Mouse (Mus musculus) erythroblast, adult 5-6 weeks (primary cell): Measurements from ENCODE around the gene Rcvrn. TPM values are rescaled to one million over a fixed set of nuclear protein-coding genes. Genes with fewer than 3 reads are reported as not detected.

Source experiments
- ATAC-seq: replicated peaks from 2 replicates; pipeline ENCODE4 v1.8.0; 2016; ENCODE audit warnings: moderate number of reproducible peaks, mild to moderate bottlenecking, moderate TSS enrichment, inconsistent platforms; ENCODE audit not compliant: poor library complexity, low FRiP score, severe bottlenecking
- total RNA-seq, 2 experiments: library from RNA; stranded (forward) in 1 of 2; stranded (reverse) in 1 of 2; fragments of 150-400 nt in 1 of 2; fragments of 200-764, 138-1000 nt in 1 of 2; gene quantifications; 2 replicates each; pipeline versions ENCODE4 v1.2.3 to v1.2.4; 2015 to 2017; ENCODE audit warnings: low replicate concordance in 2 of 2

The Rcvrn gene
- total RNA-seq (2015; ENCODE audit: low replicate concordance) (not detected in 2 replicates), total RNA-seq (2017; ENCODE audit: low replicate concordance) (not detected in 2 replicates)

DNA sequence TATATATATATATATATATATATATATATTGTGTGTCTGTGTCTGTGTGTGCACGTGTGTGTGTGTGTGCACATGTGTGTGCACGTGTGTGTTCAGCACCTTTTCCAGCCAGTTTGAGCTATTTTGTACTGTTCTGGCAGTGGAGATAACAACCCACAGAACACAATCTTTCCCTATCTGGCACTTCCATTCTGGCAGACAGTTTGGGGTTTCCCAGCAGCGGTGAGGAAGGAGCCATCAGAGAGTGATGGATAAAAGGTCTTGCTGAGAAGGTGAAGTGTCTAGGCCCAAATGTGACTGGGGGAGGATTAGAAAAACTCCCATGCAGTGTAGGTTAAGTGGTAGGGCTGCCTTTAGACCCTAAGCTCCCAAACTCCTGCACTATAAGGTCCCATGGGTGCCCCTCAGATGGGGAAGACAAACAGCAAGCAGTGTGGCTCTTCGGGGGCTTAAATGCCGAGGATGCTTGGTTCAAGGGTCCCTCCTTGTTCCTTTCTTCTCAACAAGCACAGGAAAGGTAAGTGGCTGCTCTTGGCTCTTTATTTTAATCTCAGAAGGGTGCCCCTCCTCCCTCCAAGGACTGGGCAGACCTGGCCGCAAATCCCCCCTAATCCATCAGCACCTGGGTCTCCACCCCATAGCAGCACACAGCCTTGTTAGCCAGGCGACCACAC, at the start of gene Rcvrn:
Gene Rcvrn, plus strand, starts transcription at position 624 of the 674 bp plus-strand sequence.
- no peak for ATAC-seq

DNA sequence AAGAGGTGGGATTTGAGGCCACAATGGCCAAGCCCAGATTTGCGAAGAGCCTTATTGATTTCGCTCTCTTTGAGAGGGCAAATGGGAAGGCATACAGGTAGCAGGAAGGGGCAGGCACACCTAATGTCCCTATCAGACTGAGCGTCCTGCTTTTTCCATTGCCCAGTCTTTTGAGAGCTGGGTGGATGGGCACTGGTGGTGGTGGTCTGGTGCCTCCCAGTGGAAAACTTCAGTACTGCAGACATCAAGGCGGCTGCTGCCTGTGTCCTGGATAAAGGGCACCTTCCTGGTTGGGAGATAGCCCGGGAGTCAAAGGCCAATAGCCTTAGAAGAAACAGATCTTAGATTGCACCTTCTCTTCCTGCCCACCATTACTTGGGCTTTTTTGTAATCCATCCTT, 47.4 kb upstream of the Rcvrn start:
- no peak for ATAC-seq

GRCm38 (mm10) chr11:67648651-67649407, 46.3 kb upstream of the Rcvrn start:
- no peak for ATAC-seq

DNA sequence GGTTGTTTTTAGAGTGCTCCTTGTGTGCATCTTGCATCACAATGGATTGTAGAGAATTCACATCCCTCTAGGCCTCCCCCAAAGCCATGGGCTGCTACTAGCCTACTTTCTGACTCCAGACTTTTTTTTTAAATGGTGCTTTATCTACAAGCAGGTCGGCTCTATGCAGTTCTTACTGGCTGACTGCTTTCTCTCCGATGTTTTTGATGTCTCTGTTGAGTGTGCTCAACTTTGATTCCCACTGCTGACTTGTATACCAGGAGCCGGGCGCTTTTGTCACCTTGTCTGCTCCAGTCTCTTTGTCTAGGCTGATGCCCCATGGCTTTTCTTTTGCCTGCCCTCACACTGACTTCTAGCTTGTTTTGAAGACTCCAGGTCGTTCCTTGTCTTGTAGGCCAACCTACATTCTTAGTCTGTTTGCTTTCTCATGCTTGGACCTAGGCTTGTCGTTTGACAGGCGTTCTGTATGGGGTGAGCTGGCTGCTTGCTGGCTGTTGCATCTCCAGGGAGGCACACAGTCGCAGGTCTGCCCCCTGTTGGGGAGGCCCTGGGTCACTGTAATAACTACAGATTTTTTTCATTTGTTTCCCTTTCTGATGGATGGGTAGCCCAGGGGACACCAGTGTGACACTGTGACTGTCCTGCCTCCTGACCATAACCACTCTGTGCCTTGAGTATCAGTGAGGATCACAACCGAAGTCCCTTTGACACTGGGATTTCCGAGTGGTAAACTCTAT, 45.0 kb upstream of the Rcvrn start:
- no peak for ATAC-seq

- ATAC-seq: no peak
Observed at GRCm38 (mm10) chr11:67651731-67652130, 43.4 kb upstream of the Rcvrn start.

- no peak for ATAC-seq
Observed at GRCm38 (mm10) chr11:67652194-67652892, 42.8 kb upstream of the Rcvrn start.

DNA sequence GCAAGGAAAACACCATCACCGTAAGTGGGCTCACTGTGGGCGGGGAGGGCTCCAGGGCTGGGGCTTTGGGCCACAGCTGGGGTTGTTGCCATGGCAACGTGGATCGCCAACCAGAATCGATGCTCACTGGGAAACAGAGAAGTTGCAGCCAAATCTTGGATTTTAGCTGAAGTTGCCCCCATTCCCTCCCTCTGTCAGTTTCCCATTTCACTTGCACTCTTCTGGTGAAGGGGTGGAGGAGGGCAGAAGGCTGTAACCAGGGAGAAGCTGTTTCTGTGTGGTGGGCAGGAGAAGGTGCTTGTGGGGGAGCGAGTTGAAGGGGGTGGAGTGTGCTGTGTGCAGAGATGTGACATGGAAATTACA, 42.3 kb upstream of the Rcvrn start:
- ATAC-seq: no peak

GRCm38 (mm10) chr11:67653521-67654090, 41.5 kb upstream of the Rcvrn start:
- ATAC-seq: no peak

- ATAC-seq: no peak
Observed at GRCm38 (mm10) chr11:67654514-67654913, 40.6 kb upstream of the Rcvrn start.

DNA sequence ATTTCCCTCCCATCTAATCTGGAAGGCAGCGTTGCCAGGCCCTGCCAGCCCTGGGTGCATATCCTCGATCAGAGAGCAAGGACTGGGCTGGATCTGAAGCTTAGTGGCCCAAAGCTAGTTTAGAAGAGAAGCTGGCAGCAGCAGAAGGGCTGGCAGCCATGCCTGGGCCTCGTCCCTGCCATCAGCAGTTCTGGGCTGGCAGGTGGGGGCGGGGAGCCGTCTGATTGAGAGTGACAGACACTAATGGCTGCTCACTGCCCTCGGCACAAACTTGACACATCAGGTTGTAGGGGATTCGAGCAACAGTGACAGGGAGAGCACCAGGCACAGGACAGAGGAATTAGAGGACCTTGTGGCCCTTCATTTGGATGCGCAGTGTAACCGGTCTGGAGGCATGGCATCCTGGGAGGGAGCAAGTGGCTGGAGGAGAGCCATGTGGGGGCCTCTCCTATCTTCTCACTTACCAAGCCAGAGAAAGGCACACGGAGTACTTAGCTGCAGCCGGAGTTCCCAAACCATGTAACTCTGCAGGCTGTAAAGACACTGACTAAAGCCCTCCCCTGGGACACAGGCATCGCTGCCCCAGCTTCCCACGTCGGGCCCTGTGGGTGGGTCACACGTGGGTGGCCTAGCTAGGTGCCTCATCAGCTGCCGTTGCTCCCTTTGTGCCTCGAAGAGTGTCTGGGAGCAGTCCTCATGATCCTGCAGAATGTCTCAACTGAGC, 39.7 kb upstream of the Rcvrn start:
- ATAC-seq: no peak

GRCm38 (mm10) chr11:67656366-67656765, 38.8 kb upstream of the Rcvrn start:
- no peak for ATAC-seq

GRCm38 (mm10) chr11:67656811-67657210, 38.3 kb upstream of the Rcvrn start:
- no peak for ATAC-seq

GRCm38 (mm10) chr11:67657685-67658382, 37.3 kb upstream of the Rcvrn start:
- peak; percentile 55 for ATAC-seq

GRCm38 (mm10) chr11:67661465-67661864, 33.7 kb upstream of the Rcvrn start:
- no peak for ATAC-seq

GRCm38 (mm10) chr11:67663437-67663836, 31.7 kb upstream of the Rcvrn start:
- ATAC-seq: no peak

DNA sequence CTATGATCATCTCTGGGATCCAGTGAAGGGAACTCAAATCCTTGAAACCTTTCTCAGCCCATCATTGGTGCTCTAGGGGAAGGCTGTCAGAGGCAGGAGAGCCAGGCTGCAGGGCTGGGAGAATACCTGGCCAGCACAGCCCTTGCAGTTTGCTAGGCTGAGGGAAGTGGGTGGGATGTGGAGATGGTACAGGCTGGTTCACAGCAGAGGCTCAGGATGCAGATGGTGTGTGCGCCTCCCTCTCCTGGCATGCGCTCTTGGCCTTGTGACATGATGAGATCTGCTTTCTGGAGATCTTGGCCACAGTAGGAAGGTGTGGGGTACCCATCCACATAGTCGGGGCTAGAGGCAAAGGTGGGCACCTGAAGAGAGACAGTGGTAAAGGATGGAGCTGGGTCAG, 30.9 kb upstream of the Rcvrn start:
- no peak for ATAC-seq

DNA sequence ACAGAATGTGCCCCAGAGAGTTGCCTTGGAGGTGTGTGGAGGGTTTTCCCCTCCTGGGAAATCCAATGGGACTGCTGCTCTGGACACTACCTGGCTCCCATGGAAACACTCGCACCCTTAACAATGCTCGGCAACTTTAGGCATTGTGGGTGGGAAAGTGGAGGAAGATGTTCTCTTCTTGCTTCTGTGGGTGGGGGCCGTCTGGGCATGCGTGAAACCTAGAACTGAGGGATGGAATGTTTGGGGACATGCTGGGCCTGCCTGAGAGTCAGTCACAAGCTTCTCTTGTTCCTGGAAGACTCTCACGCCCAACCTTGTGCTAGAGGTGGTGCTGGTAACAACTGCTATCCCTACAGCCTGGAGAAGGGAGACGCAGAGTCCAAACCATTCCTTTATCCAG, 30.2 kb upstream of the Rcvrn start:
- no peak for ATAC-seq

DNA sequence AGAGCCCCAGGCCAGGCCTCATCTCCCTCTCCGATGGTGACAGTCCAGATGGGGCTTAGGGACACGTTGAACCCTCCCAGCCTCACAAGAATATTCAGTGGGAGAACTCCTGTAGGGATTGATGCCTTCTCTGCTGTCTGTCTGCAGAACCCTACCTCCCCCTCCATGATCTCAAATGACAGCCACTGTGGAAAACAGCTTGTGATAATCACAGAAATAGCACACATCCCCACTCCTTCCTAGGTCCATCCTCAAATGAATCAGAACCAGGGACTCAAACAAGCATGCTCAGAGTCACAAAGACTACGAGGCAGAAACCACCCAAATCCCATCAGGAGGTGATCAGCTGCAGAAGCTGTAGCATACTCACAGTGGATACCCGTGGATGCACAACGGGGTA, 29.0 kb upstream of the Rcvrn start:
- no peak for ATAC-seq
